Mouse (Mus musculus) stomach, embryonic 16.5 days (tissue): ENCODE measurements around the gene Ptprm. TPM values are rescaled to one million over a fixed set of nuclear protein-coding genes. Genes with fewer than 3 reads are reported as not detected.

Experiments
- ATAC-seq: fragments of 200-750 bp; cut with Nextera tagmentation; 2 replicates; pipeline ENCODE4 v1.8.0; 2017; ENCODE audit warnings: moderate number of reproducible peaks, moderate TSS enrichment; ENCODE audit not compliant: insufficient read depth, low FRiP score
- H3K27ac ChIP-seq: fragments of 300-500 bp; sonication (generic); 2 replicates; pipeline ENCODE4 v1.5.1; 2014; ENCODE audit warnings: low read length
- H3K27me3 ChIP-seq: fragments of 300-500 bp; sonication (generic); 2 replicates; pipeline ENCODE4 v1.6.1; 2014; ENCODE audit warnings: low read length, control low read depth, mixed read lengths; ENCODE audit not compliant: control insufficient read depth, insufficient read depth
- H3K36me3 ChIP-seq: fragments of 300-500 bp; sonication (generic); 2 replicates; pipeline ENCODE4 v1.6.1; 2014; ENCODE audit warnings: low read length; ENCODE audit not compliant: control insufficient read depth, insufficient read depth
- H3K4me1 ChIP-seq: fragments of 300-500 bp; sonication (generic); 2 replicates; pipeline ENCODE4 v1.6.1; 2014; ENCODE audit warnings: low read length, control low read depth, mixed read lengths; ENCODE audit not compliant: control insufficient read depth, insufficient read depth
- H3K4me2 ChIP-seq: fragments of 300-500 bp; sonication (generic); 2 replicates; pipeline ENCODE4 v1.6.1; 2014; ENCODE audit warnings: low read depth, low read length, mixed read lengths
- H3K4me3 ChIP-seq: fragments of 300-500 bp; sonication (generic); replicated peaks from 2 replicates; pipeline ENCODE4 v1.5.1; 2014; ENCODE audit warnings: mild to moderate bottlenecking, low read length
- H3K9ac ChIP-seq: fragments of 300-500 bp; sonication (generic); 2 replicates; pipeline ENCODE4 v1.6.1; 2014; ENCODE audit warnings: low read length
- H3K9me3 ChIP-seq: fragments of 300-500 bp; sonication (generic); replicated peaks from 2 replicates; pipeline ENCODE4 v1.6.1; 2016; ENCODE audit warnings: low read length, control low read depth; ENCODE audit not compliant: control insufficient read depth
- WGBS: fragments of 180-500 bp; shearing (Covaris S2); extraction: QIAGEN DNeasy Blood & Tissue Kit; methylation state at CpG from one replicate; pipeline ENCODE4 v1.1.7; 2014; 5-methylcytosine and 5-hydroxymethylcytosine counted together
- polyA plus RNA-seq: library from polyadenylated mRNA; unstranded; fragments of >200 nt; fragmentation: Nextera tagmentation; extraction: Ambion mirVana; gene quantifications from 2 replicates; pipeline ENCODE4 v1.2.1, GENCODE M21; 2015

Gene Ptprm
- polyA plus RNA-seq, 1 experiment from 2014 or later: 10.8 TPM

- H3K27me3 ChIP-seq: no peaks in the 10 kb centered on the region
- 85% methylated on average over 4 of the region's 4 CpGs for WGBS
- no peak overlapping the region for H3K9ac ChIP-seq
- H3K9me3 ChIP-seq: no peaks in the 10 kb centered on the region
- 0 out of 2 replicates have a peak, but pooled peaks cover 5% of the 10 kb centered on the region for H3K4me1 ChIP-seq
- H3K27ac ChIP-seq: no peak overlapping the region
- no peaks in the 10 kb centered on the region for H3K36me3 ChIP-seq
- H3K4me2 ChIP-seq: no peak overlapping the region
- ATAC-seq: 0 out of 2 replicates have a peak, but pooled peaks have one; percentile 18
- no peak overlapping the region for H3K4me3 ChIP-seq
Measured at GRCm38 (mm10) chr17:67134235-67134634, 220.0 kb downstream of the Ptprm start.

GRCm38 (mm10) chr17:67133440-67134103, 220.7 kb downstream of the Ptprm start:
- WGBS: 40% methylated on average over 13 of the region's 13 CpGs
- H3K36me3 ChIP-seq: no peaks in the 10 kb centered on the region
- 0 out of 2 replicates have a peak overlapping the region, but pooled peaks have one; percentile 47 for H3K27ac ChIP-seq
- H3K4me3 ChIP-seq: no peak overlapping the region
- no peak overlapping the region for H3K9ac ChIP-seq
- no peaks in the 10 kb centered on the region for H3K9me3 ChIP-seq
- peak overlapping the region; percentile 11; the same call in 1 of the 2 replicates for H3K4me2 ChIP-seq
- H3K27me3 ChIP-seq: no peaks in the 10 kb centered on the region
- 0 out of 2 replicates have a peak, but pooled peaks cover 5% of the 10 kb centered on the region for H3K4me1 ChIP-seq
- peak; percentile 82; the same call in 1 of the 2 replicates for ATAC-seq

- Histone ChIP-seq H3K4me3 (no peak overlapping the region), H3K27me3 (no peaks in the 10 kb centered on the region), H3K36me3 (no peaks in the 10 kb centered on the region), H3K9me3 (no peaks in the 10 kb centered on the region), H3K27ac (no peak overlapping the region), H3K9ac (no peak overlapping the region), H3K4me1 (0 out of 2 replicates have a peak, but pooled peaks cover 5% of the 10 kb centered on the region), H3K4me2 (no peak overlapping the region)
- ATAC-seq: no peak
- 90% methylated on average over 4 of the region's 4 CpGs for WGBS
Measured at GRCm38 (mm10) chr17:67133026-67133425, 221.2 kb downstream of the Ptprm start.

- Histone ChIP-seq H3K36me3 (no peaks in the 10 kb centered on the region), H3K27me3 (no peaks in the 10 kb centered on the region), H3K4me2 (no peak overlapping the region), H3K4me1 (peaks cover 6% of the 10 kb centered on the region), H3K9ac (no peak overlapping the region), H3K4me3 (no peak overlapping the region), H3K9me3 (no peaks in the 10 kb centered on the region), H3K27ac (no peak overlapping the region)
- no peak for ATAC-seq
- 48% methylated on average over 7 of the region's 7 CpGs for WGBS
Measured at GRCm38 (mm10) chr17:67127530-67127929, 226.7 kb downstream of the Ptprm start.

- no peaks in the 10 kb centered on the region for H3K27me3 ChIP-seq
- H3K4me2 ChIP-seq: no peak overlapping the region
- H3K9me3 ChIP-seq: no peaks in the 10 kb centered on the region
- ATAC-seq: no peak
- H3K9ac ChIP-seq: no peak overlapping the region
- 71% methylated on average over 4 of the region's 4 CpGs for WGBS
- H3K36me3 ChIP-seq: no peaks in the 10 kb centered on the region
- peaks cover 9% of the 10 kb centered on the region for H3K4me1 ChIP-seq
- H3K4me3 ChIP-seq: no peak overlapping the region
- H3K27ac ChIP-seq: no peak overlapping the region
Measured at GRCm38 (mm10) chr17:67125596-67125995, 228.7 kb downstream of the Ptprm start.

- Histone ChIP-seq H3K27ac (no peak overlapping the region), H3K9ac (no peak overlapping the region), H3K36me3 (no peaks in the 10 kb centered on the region), H3K4me3 (no peak overlapping the region), H3K4me2 (no peak overlapping the region), H3K4me1 (peaks cover 9% of the 10 kb centered on the region), H3K9me3 (no peaks in the 10 kb centered on the region), H3K27me3 (no peaks in the 10 kb centered on the region)
- no peak for ATAC-seq
- WGBS: 55% methylated on average over 5 of the region's 5 CpGs
Measured at GRCm38 (mm10) chr17:67124294-67124693, 230.0 kb downstream of the Ptprm start.

- H3K36me3 ChIP-seq: no peaks in the 10 kb centered on the region
- no peaks in the 10 kb centered on the region for H3K9me3 ChIP-seq
- H3K4me3 ChIP-seq: no peak overlapping the region
- no peaks in the 10 kb centered on the region for H3K27me3 ChIP-seq
- H3K9ac ChIP-seq: no peak overlapping the region
- no peak overlapping the region for H3K4me2 ChIP-seq
- 49% methylated on average over 5 of the region's 5 CpGs for WGBS
- peaks cover 9% of the 10 kb centered on the region for H3K4me1 ChIP-seq
- no peak for ATAC-seq
- no peak overlapping the region for H3K27ac ChIP-seq
Measured at GRCm38 (mm10) chr17:67123722-67124121, 230.5 kb downstream of the Ptprm start.

- whole genome bisulfite sequencing: 55% methylated on average over 5 of the region's 5 CpGs
- Histone ChIP-seq H3K9me3 (no peaks in the 10 kb centered on the region), H3K4me3 (no peak overlapping the region), H3K4me2 (no peak overlapping the region), H3K4me1 (peaks cover 5% of the 10 kb centered on the region), H3K27ac (no peak overlapping the region), H3K27me3 (no peaks in the 10 kb centered on the region), H3K36me3 (no peaks in the 10 kb centered on the region), H3K9ac (no peak overlapping the region)
- ATAC-seq: no peak
Measured at GRCm38 (mm10) chr17:67120863-67121262, 233.4 kb downstream of the Ptprm start.

- WGBS: 48% methylated on average over 7 of the region's 7 CpGs
- no peak overlapping the region for H3K4me3 ChIP-seq
- no peak overlapping the region for H3K9ac ChIP-seq
- H3K9me3 ChIP-seq: no peaks in the 10 kb centered on the region
- peaks cover 7% of the 10 kb centered on the region for H3K4me1 ChIP-seq
- ATAC-seq: peak; percentile 44; the same call in 1 of the 2 replicates
- no peaks in the 10 kb centered on the region for H3K36me3 ChIP-seq
- no peaks in the 10 kb centered on the region for H3K27me3 ChIP-seq
- H3K27ac ChIP-seq: no peak overlapping the region; the same call in 1 of the 2 replicates
- no peak overlapping the region for H3K4me2 ChIP-seq
Measured at GRCm38 (mm10) chr17:67118676-67119340, 235.4 kb downstream of the Ptprm start.
